Mouse (Mus musculus): ENCODE measurements around the gene Rhbdd3. TPM values are rescaled to one million over a fixed set of nuclear protein-coding genes. Genes with fewer than 3 reads are reported as not detected.

Rhbdd3 gene
- 29.0 and 31.6 TPM in 2 replicates for polyA plus RNA-seq (2016; fragmentation: Nextera tagmentation; extraction: Ambion mirVana)

- under 1% methylated on average over 92 of the region's 92 CpGs for WGBS
These were observed at the start of gene Rhbdd3, which contains the start of gene Ewsr1 for GRCm38 (mm10) chr11:5098736-5099542. Gene Rhbdd3 (plus strand): TSS chr11:5098926. Gene Ewsr1 (minus strand): TSS chr11:5099266.

GRCm38 (mm10) chr11:5051629-5052028, 47.1 kb upstream of the Rhbdd3 start:
- 82% methylated on average over 10 of the region's 10 CpGs for WGBS

More at GRCm38 (mm10) chr11:5098736-5099542, at the start of gene Rhbdd3, which contains the start of gene Ewsr1:
- Histone ChIP-seq H3K9me3 (replicated peaks) (no peaks in the 10 kb centered on the region), H3K4me1 (peaks cover 39% of the 10 kb centered on the region), H3K27me3 (ENCODE audit: low read depth, poor library complexity, severe bottlenecking) (no peaks in the 10 kb centered on the region), H3K27ac (peak within 1 kb of the TSS; percentile 99), H3K4me3 (peak within 1 kb of the TSS; percentile 90), H3K36me3 (peaks cover 39% of the 10 kb centered on the region)
- peak; percentile 99 for DNase-seq (ENCODE audit: low spot score)

GRCm38 (mm10) chr11:5052200-5052854, 46.4 kb upstream of the Rhbdd3 start:
- Histone ChIP-seq H3K9me3 (replicated peaks) (no peaks in the 10 kb centered on the region), H3K27me3 (ENCODE audit: low read depth, poor library complexity, severe bottlenecking) (peaks cover 35% of the 10 kb centered on the region), H3K4me1 (peaks cover 13% of the 10 kb centered on the region), H3K4me3 (no peak overlapping the region), H3K36me3 (no peaks in the 10 kb centered on the region), H3K27ac (no peak overlapping the region)
- DNase-seq (ENCODE audit: low spot score) = no peak
- 76% methylated on average over 10 of the region's 10 CpGs for WGBS

More at GRCm38 (mm10) chr11:5051629-5052028, 47.1 kb upstream of the Rhbdd3 start:
- Histone ChIP-seq H3K4me3 (no peak overlapping the region), H3K4me1 (peaks cover 11% of the 10 kb centered on the region), H3K9me3 (replicated peaks) (no peaks in the 10 kb centered on the region), H3K27ac (no peak overlapping the region), H3K27me3 (ENCODE audit: low read depth, poor library complexity, severe bottlenecking) (peaks cover 28% of the 10 kb centered on the region), H3K36me3 (no peaks in the 10 kb centered on the region)
- no peak for DNase-seq (ENCODE audit: low spot score)

- no peaks in the 10 kb centered on the region for H3K36me3 ChIP-seq
- H3K27ac ChIP-seq = no peak overlapping the region
- H3K4me3 ChIP-seq = no peak overlapping the region
- H3K9me3 ChIP-seq (replicated peaks) = no peaks in the 10 kb centered on the region
- 89% methylated on average over 14 of the region's 14 CpGs for WGBS
- DNase-seq (ENCODE audit: low spot score) = no peak
- peaks cover 31% of the 10 kb centered on the region for H3K4me1 ChIP-seq
- peaks cover 53% of the 10 kb centered on the region for H3K27me3 ChIP-seq (ENCODE audit: low read depth, poor library complexity, severe bottlenecking)
These were observed 44.6 kb upstream of the Rhbdd3 start for GRCm38 (mm10) chr11:5054151-5054550.

GRCm38 (mm10) chr11:5054874-5055273, 43.9 kb upstream of the Rhbdd3 start:
- Histone ChIP-seq H3K27me3 (ENCODE audit: low read depth, poor library complexity, severe bottlenecking) (peaks cover 59% of the 10 kb centered on the region), H3K4me1 (peaks cover 38% of the 10 kb centered on the region), H3K27ac (no peak overlapping the region), H3K36me3 (no peaks in the 10 kb centered on the region), H3K4me3 (no peak overlapping the region), H3K9me3 (replicated peaks) (no peaks in the 10 kb centered on the region)
- DNase-seq (ENCODE audit: low spot score) = no peak
- 65% methylated on average over 6 of the region's 6 CpGs for WGBS

GRCm38 (mm10) chr11:5055945-5056938, 42.5 kb upstream of the Rhbdd3 start:
- Histone ChIP-seq H3K27ac (no peak overlapping the region; the same call in 1 of the 2 replicates), H3K4me3 (no peak overlapping the region), H3K36me3 (peaks cover 4% of the 10 kb centered on the region; the same call in 1 of the 2 replicates), H3K27me3 (ENCODE audit: low read depth, poor library complexity, severe bottlenecking) (peaks cover 71% of the 10 kb centered on the region), H3K4me1 (peaks cover 45% of the 10 kb centered on the region), H3K9me3 (replicated peaks) (no peaks in the 10 kb centered on the region)
- DNase-seq (ENCODE audit: low spot score) = no peak
- 32% methylated on average over 23 of the region's 23 CpGs for WGBS

- Histone ChIP-seq H3K9me3 (replicated peaks) (no peaks in the 10 kb centered on the region), H3K4me3 (no peak overlapping the region), H3K36me3 (peaks cover 4% of the 10 kb centered on the region; the same call in 1 of the 2 replicates), H3K27me3 (ENCODE audit: low read depth, poor library complexity, severe bottlenecking) (peaks cover 79% of the 10 kb centered on the region), H3K27ac (no peak overlapping the region), H3K4me1 (peaks cover 54% of the 10 kb centered on the region)
- 50% methylated on average over 8 of the region's 8 CpGs for WGBS
- no peak for DNase-seq (ENCODE audit: low spot score)
These were observed 41.7 kb upstream of the Rhbdd3 start for GRCm38 (mm10) chr11:5057064-5057463.

GRCm38 (mm10) chr11:5057541-5057855, 41.2 kb upstream of the Rhbdd3 start:
- Histone ChIP-seq H3K4me3 (peak overlapping the region; percentile 48), H3K9me3 (replicated peaks) (no peaks in the 10 kb centered on the region), H3K4me1 (peaks cover 58% of the 10 kb centered on the region), H3K27me3 (ENCODE audit: low read depth, poor library complexity, severe bottlenecking) (peaks cover 83% of the 10 kb centered on the region), H3K27ac (no peak overlapping the region), H3K36me3 (peaks cover 4% of the 10 kb centered on the region; the same call in 1 of the 2 replicates)
- DNase-seq (ENCODE audit: low spot score) = peak; percentile 54
- WGBS = 17% methylated on average over 8 of the region's 8 CpGs

GRCm38 (mm10) chr11:5057856-5058641, 40.7 kb upstream of the Rhbdd3 start, which contains the start of gene Rasl10a:
Gene Rasl10a (plus strand): TSS chr11:5058128.
- 2% methylated on average over 68 of the region's 77 CpGs for WGBS
- Histone ChIP-seq H3K36me3 (peaks cover 4% of the 10 kb centered on the region; the same call in 1 of the 2 replicates), H3K4me1 (peaks cover 63% of the 10 kb centered on the region), H3K4me3 (peak within 1 kb of the TSS; percentile 48), H3K27ac (0 out of 2 replicates have a peak within 1 kb of the TSS, but pooled peaks have one; percentile 9), H3K27me3 (ENCODE audit: low read depth, poor library complexity, severe bottlenecking) (peaks cover 89% of the 10 kb centered on the region), H3K9me3 (replicated peaks) (no peaks in the 10 kb centered on the region)
- DNase-seq (ENCODE audit: low spot score) = peak; percentile 72

- H3K4me1 ChIP-seq = peaks cover 66% of the 10 kb centered on the region
- WGBS = 27% methylated on average over 9 of the region's 9 CpGs
These were observed 39.9 kb upstream of the Rhbdd3 start for GRCm38 (mm10) chr11:5058783-5059182.

GRCm38 (mm10) chr11:5059230-5059629, 39.5 kb upstream of the Rhbdd3 start:
- Histone ChIP-seq H3K36me3 (peaks cover 4% of the 10 kb centered on the region; the same call in 1 of the 2 replicates), H3K27ac (no peak overlapping the region), H3K9me3 (replicated peaks) (no peaks in the 10 kb centered on the region), H3K27me3 (ENCODE audit: low read depth, poor library complexity, severe bottlenecking) (peaks cover 99% of the 10 kb centered on the region), H3K4me1 (peaks cover 71% of the 10 kb centered on the region), H3K4me3 (no peak overlapping the region)
- DNase-seq (ENCODE audit: low spot score) = peak; percentile 53
- WGBS = 24% methylated on average over 14 of the region's 14 CpGs

More at GRCm38 (mm10) chr11:5058783-5059182, 39.9 kb upstream of the Rhbdd3 start:
- DNase-seq (ENCODE audit: low spot score) = no peak
- Histone ChIP-seq H3K27ac (no peak overlapping the region), H3K9me3 (replicated peaks) (no peaks in the 10 kb centered on the region), H3K27me3 (ENCODE audit: low read depth, poor library complexity, severe bottlenecking) (peaks cover 96% of the 10 kb centered on the region), H3K36me3 (peaks cover 4% of the 10 kb centered on the region; the same call in 1 of the 2 replicates), H3K4me3 (no peak overlapping the region)

All from limb, embryonic 10.5 days (tissue).